In genomic region chr17:53566919-53567345, GRCm38 (mm10) we compare ENCODE assay signal across 8 mouse cellular contexts. TPM values are rescaled to one million over a fixed set of nuclear protein-coding genes. Genes with fewer than 3 reads are reported as not detected.
DNase-seq lines count a peak whose midpoint lies in the region; ATAC-seq and TF ChIP-seq lines count a peak whose summit lies in the region.

No protein-coding gene starts in this region.

- H3K27me3 ChIP-seq in embryonic facial prominence, embryonic 15.5 days, result no peaks in the 10 kb centered on the region
- H3K27me3 ChIP-seq in heart, embryonic 10.5 days (ENCODE audit: insufficient read depth, poor library complexity, severe bottlenecking), result no peaks in the 10 kb centered on the region
- no peaks in the 10 kb centered on the region for H3K27me3 ChIP-seq in kidney, embryonic 14.5 days (ENCODE audit: control insufficient read depth, insufficient read depth, low read length)
- H3K27me3 ChIP-seq in liver, embryonic 14.5 days (ENCODE audit: control insufficient read depth, insufficient read depth, low read length), result no peaks in the 10 kb centered on the region
- H3K27me3 ChIP-seq in stomach, embryonic 14.5 days (ENCODE audit: control insufficient read depth, insufficient read depth, low read length), result no peaks in the 10 kb centered on the region

- peaks cover 21% of the 10 kb centered on the region for H3K4me1 ChIP-seq in embryonic facial prominence, embryonic 15.5 days
- H3K4me1 ChIP-seq in heart, embryonic 10.5 days, result peaks cover 27% of the 10 kb centered on the region
- peaks cover 28% of the 10 kb centered on the region for H3K4me1 ChIP-seq in kidney, embryonic 14.5 days (ENCODE audit: control insufficient read depth, insufficient read depth, low read length)
- peaks cover 20 to 29% of the 10 kb centered on the region in 2 experiments for H3K4me1 ChIP-seq in liver, embryonic 14.5 days (replicated peaks; ENCODE audit: control insufficient read depth in 2 of 2, insufficient read depth in 2 of 2, low read length in 1 of 2)
- H3K4me1 ChIP-seq in stomach, embryonic 14.5 days (ENCODE audit: control insufficient read depth, insufficient read depth, low read length), result peaks cover 17% of the 10 kb centered on the region

- 0% methylated on average over 28 of the region's 51 CpGs for WGBS in embryonic facial prominence, embryonic 15.5 days
- 0% methylated on average over 37 of the region's 51 CpGs for WGBS in heart, embryonic 10.5 days
- under 1% methylated on average over 24 of the region's 51 CpGs for WGBS in kidney, embryonic 14.5 days
- WGBS in liver, embryonic 14.5 days (ENCODE audit: insufficient replicate concordance), result 0% methylated on average over 36 of the region's 51 CpGs
- WGBS in stomach, embryonic 14.5 days, result under 1% methylated on average over 40 of the region's 51 CpGs

- no peak for TF ChIP-seq EP300 in liver, embryonic 14.5 days (IDR thresholded peaks at IDR 0.05; ENCODE audit: low read depth)

- ATAC-seq in embryonic facial prominence, embryonic 15.5 days (ENCODE audit: insufficient number of reproducible peaks, low FRiP score, low TSS enrichment, low read depth), result peak; percentile 61
- peak; percentile 76 for ATAC-seq in kidney, embryonic 14.5 days (ENCODE audit: low FRiP score, low TSS enrichment)
- peak; percentile 63 for ATAC-seq in liver, embryonic 14.5 days (ENCODE audit: insufficient read depth)
- ATAC-seq in stomach, embryonic 14.5 days (ENCODE audit: insufficient number of reproducible peaks, insufficient read depth, low FRiP score, low read depth), result peak; percentile 66

- no peaks in the 10 kb centered on the region for H3K36me3 ChIP-seq in embryonic facial prominence, embryonic 15.5 days
- no peaks in the 10 kb centered on the region for H3K36me3 ChIP-seq in heart, embryonic 10.5 days
- H3K36me3 ChIP-seq in kidney, embryonic 14.5 days (ENCODE audit: control insufficient read depth, insufficient read depth, low read length), result no peaks in the 10 kb centered on the region
- H3K36me3 ChIP-seq in liver, embryonic 14.5 days (replicated peaks; ENCODE audit: control insufficient read depth, insufficient read depth, low read depth), result no peaks in the 10 kb centered on the region; the same call in 1 of the 2 replicates
- H3K36me3 ChIP-seq in stomach, embryonic 14.5 days (ENCODE audit: control insufficient read depth, insufficient read depth, low read length), result no peaks in the 10 kb centered on the region

- DNase-seq in CD4-positive helper T cell, adult 2 months (ENCODE audit: low read depth, low spot score), result peak; percentile 84
- DNase-seq in adrenal gland, postnatal 4 days (ENCODE audit: low spot score in 2 of 2), result peak; percentile 44 to 48
- peak; percentile 90 for DNase-seq in heart, embryonic 10.5 days (ENCODE audit: low spot score)
- DNase-seq in liver, embryonic 14.5 days (ENCODE audit: low read depth in 3 of 3, low spot score in 3 of 3), result peak in 1 of 3 experiments; percentile 67
- peak; percentile 83 for DNase-seq in naive thymus-derived CD4-positive, alpha-beta T cell, adult 2 months (ENCODE audit: low read depth)

- peak overlapping the region; percentile 92 for H3K4me2 ChIP-seq in embryonic facial prominence, embryonic 15.5 days (replicated peaks)
- H3K4me2 ChIP-seq in kidney, embryonic 14.5 days (replicated peaks; ENCODE audit: low read depth, low read length), result peak overlapping the region; percentile 98
- H3K4me2 ChIP-seq in liver, embryonic 14.5 days (ENCODE audit: low read depth), result peak overlapping the region; percentile 83
- peak overlapping the region; percentile 97 for H3K4me2 ChIP-seq in stomach, embryonic 14.5 days (replicated peaks; ENCODE audit: low read depth, low read length)

- peak overlapping the region; percentile 94 for H3K27ac ChIP-seq in embryonic facial prominence, embryonic 15.5 days (replicated peaks)
- peak overlapping the region; percentile 99 for H3K27ac ChIP-seq in heart, embryonic 10.5 days
- H3K27ac ChIP-seq in kidney, embryonic 14.5 days (ENCODE audit: low read depth, low read length), result peak overlapping the region; percentile 88
- H3K27ac ChIP-seq in liver, embryonic 14.5 days, result peak overlapping the region; percentile 72
- H3K27ac ChIP-seq in stomach, embryonic 14.5 days (ENCODE audit: low read length), result peak overlapping the region; percentile 87

- peak overlapping the region; percentile 90 for H3K9ac ChIP-seq in embryonic facial prominence, embryonic 15.5 days
- H3K9ac ChIP-seq in kidney, embryonic 14.5 days (ENCODE audit: low read depth, low read length), result peak overlapping the region; percentile 93
- H3K9ac ChIP-seq in liver, embryonic 14.5 days (replicated peaks), result peak overlapping the region; percentile 86
- H3K9ac ChIP-seq in stomach, embryonic 14.5 days (replicated peaks; ENCODE audit: low read depth, low read length), result peak overlapping the region; percentile 78

- H3K4me3 ChIP-seq in embryonic facial prominence, embryonic 15.5 days (replicated peaks), result peak overlapping the region; percentile 81
- H3K4me3 ChIP-seq in heart, embryonic 10.5 days, result peak overlapping the region; percentile 80
- peak overlapping the region; percentile 86 for H3K4me3 ChIP-seq in kidney, embryonic 14.5 days (ENCODE audit: low read length)
- peak overlapping the region; percentile 80 to 96 for H3K4me3 ChIP-seq in liver, embryonic 14.5 days (ENCODE audit: insufficient read depth in 1 of 2, low read depth in 2 of 2, low read length in 2 of 2)
- H3K4me3 ChIP-seq in stomach, embryonic 14.5 days (ENCODE audit: low read depth, low read length), result peak overlapping the region; percentile 79

- TF ChIP-seq CTCF in liver, embryonic 14.5 days (IDR thresholded peaks at IDR 0.05; ENCODE audit: low read depth), result peak; percentile 50

- no peaks in the 10 kb centered on the region for H3K9me3 ChIP-seq in embryonic facial prominence, embryonic 15.5 days (replicated peaks)
- H3K9me3 ChIP-seq in heart, embryonic 10.5 days, result no peaks in the 10 kb centered on the region
- H3K9me3 ChIP-seq in kidney, embryonic 14.5 days (ENCODE audit: control insufficient read depth, low read length), result no peaks in the 10 kb centered on the region
- no peaks in the 10 kb centered on the region for H3K9me3 ChIP-seq in liver, embryonic 14.5 days (ENCODE audit: control insufficient read depth, low read length)
- no peaks in the 10 kb centered on the region for H3K9me3 ChIP-seq in stomach, embryonic 14.5 days (ENCODE audit: control insufficient read depth, low read depth, low read length)

RNA-seq across cellular contexts. Expression of gene Kat2b, which starts 0.3 kb away (rescaled TPM):
- 10 to 100 TPM; 68.5 to 76.6 TPM for total RNA-seq in adrenal gland, postnatal 4 days (2021)
- 6.9 and 7.0 TPM in 2 replicates for polyA plus RNA-seq in embryonic facial prominence, embryonic 15.5 days (2015; fragmentation: Nextera tagmentation; extraction: Ambion mirVana)
- polyA plus RNA-seq in heart, embryonic 10.5 days (2016; fragmentation: Nextera tagmentation; extraction: Ambion mirVana), result 4.1 and 5.9 TPM in 2 replicates
- polyA plus RNA-seq in kidney, embryonic 14.5 days (2014; fragmentation: Nextera tagmentation; extraction: Ambion mirVana), result 4.4 and 5.8 TPM in 2 replicates
- polyA plus RNA-seq in liver, embryonic 14.5 days (2012; rRNA removed), result 4.0 and 6.0 TPM in 2 replicates
- polyA plus RNA-seq in liver, embryonic 14.5 days (2014; fragmentation: Nextera tagmentation; extraction: Ambion mirVana), result 6.1 and 7.5 TPM in 2 replicates
- polyA plus RNA-seq in stomach, embryonic 14.5 days (2014; fragmentation: Nextera tagmentation; extraction: Ambion mirVana), result 7.8 and 8.4 TPM in 2 replicates

RNA-seq across cellular contexts. Expression of gene Pp2d1, which starts 27.7 kb away (rescaled TPM):
- total RNA-seq in adrenal gland, postnatal 4 days (2021), result not detected
- 0.18 and 0.43 TPM in 2 replicates for polyA plus RNA-seq in embryonic facial prominence, embryonic 15.5 days (2015; fragmentation: Nextera tagmentation; extraction: Ambion mirVana)
- polyA plus RNA-seq in heart, embryonic 10.5 days (2016; fragmentation: Nextera tagmentation; extraction: Ambion mirVana), result 0.27 and 0.34 TPM in 2 replicates
- polyA plus RNA-seq in kidney, embryonic 14.5 days (2014; fragmentation: Nextera tagmentation; extraction: Ambion mirVana), result 0.35 and 0.50 TPM in 2 replicates
- polyA plus RNA-seq in liver, embryonic 14.5 days (2012; rRNA removed), result not detected in 2 replicates
- polyA plus RNA-seq in liver, embryonic 14.5 days (2014; fragmentation: Nextera tagmentation; extraction: Ambion mirVana), result 0.09 TPM in 1 of 2 replicates, not detected in the other
- polyA plus RNA-seq in stomach, embryonic 14.5 days (2014; fragmentation: Nextera tagmentation; extraction: Ambion mirVana), result 0.48 and 0.86 TPM in 2 replicates
